Mouse (Mus musculus): ENCODE results near the gene Galnt14.

Galnt14 gene

DNA sequence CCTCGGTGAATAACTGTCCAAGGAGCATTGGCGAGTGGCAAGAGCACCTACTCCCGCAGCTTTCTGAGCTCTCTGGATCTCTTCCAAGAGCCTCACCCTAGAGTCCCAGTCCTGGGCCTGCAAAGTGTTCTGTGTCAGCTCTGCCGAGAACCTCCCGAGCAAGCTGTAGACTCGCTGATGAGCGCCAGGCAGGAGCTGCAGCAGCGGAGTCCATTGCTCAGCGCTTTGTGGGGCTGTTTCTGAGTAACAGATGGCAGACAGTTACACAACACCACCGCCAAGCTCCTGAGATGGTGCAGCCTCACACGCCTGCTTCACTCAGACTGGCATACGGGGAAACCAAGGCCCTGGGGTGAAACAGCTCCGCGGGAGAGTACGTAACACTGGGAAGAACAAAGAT is 1.7 kb upstream of the Galnt14 start:
- H3K36me3 ChIP-seq (ENCODE audit: insufficient read depth, low read length): no peaks in the 10 kb centered on the region
- H3K4me1 ChIP-seq (replicated peaks; ENCODE audit: low read depth, low read length): peaks cover 3% of the 10 kb centered on the region; the same call in 1 of the 2 replicates
- H3K27me3 ChIP-seq (ENCODE audit: insufficient read depth, low read length): peaks cover 70% of the 10 kb centered on the region
- no peak for TF ChIP-seq NANOG (IDR thresholded peaks at IDR 0.05; ENCODE audit: borderline replicate concordance, low read length)
- TF ChIP-seq CTCF (conservative IDR thresholded peaks at IDR 0.05; ENCODE audit: low read length): no peak
- no peak for TF ChIP-seq POU5F1 (IDR thresholded peaks at IDR 0.05; ENCODE audit: borderline replicate concordance, low read length)
- H3K4me3 ChIP-seq (replicated peaks; ENCODE audit: low read length): no peak overlapping the region
- H3K9me3 ChIP-seq (ENCODE audit: low read length): peaks cover 4% of the 10 kb centered on the region

DNA sequence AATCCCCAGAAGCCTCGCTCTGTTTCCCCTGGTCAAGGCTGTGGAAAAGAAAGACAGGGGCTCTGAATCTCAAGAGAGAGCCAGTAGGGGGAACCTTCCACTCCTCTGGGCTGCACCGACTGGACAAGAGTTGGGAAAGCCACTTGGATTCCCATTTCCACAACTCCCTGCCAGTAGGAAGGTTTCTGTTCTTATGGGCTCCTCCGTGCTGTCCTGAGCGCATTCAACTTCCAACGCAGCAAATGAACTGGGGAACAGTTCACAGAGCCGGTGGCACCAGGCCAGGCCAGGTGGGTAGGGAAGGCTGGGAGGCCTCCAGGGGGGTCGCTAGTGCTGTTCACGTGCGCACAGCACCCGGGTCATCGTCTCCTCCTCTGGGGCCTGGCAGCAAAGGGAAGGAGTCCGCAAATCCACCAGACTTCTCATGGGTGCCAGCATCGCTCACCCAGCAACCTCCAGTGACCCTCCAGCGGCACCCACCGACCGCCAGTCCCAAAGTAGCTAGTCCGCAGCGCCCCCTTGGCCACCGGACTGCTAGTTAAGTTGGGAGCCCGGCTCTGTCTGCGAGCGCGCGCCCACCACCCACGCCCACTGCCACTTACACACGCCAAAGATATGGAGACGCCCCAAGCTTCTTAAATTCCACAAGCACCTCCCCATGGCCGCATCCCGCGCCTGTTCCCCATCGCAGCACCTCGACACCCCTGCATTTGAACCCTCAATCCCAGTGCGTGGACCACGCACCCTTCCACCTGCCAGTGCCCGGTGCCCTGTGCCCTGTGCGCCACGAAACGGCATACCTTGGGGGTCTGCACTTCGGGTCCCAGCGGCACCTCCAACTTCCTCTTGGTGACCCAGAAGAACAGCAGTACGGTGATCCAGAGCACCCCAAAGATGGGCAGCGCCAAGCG is 867 bp downstream of the Galnt14 start:
- Histone ChIP-seq H3K4me3 (replicated peaks; ENCODE audit: low read length) (peak overlapping the region; percentile 84), H3K4me1 (replicated peaks; ENCODE audit: low read depth, low read length) (peaks cover 3% of the 10 kb centered on the region; the same call in 1 of the 2 replicates), H3K27me3 (ENCODE audit: insufficient read depth, low read length) (peaks cover 76% of the 10 kb centered on the region), H3K36me3 (ENCODE audit: insufficient read depth, low read length) (no peaks in the 10 kb centered on the region), H3K9me3 (ENCODE audit: low read length) (peaks cover 9% of the 10 kb centered on the region)
- TF ChIP-seq NANOG (IDR thresholded peaks at IDR 0.05; ENCODE audit: borderline replicate concordance, low read length) (no peak), POU5F1 (IDR thresholded peaks at IDR 0.05; ENCODE audit: borderline replicate concordance, low read length) (no peak), CTCF (conservative IDR thresholded peaks at IDR 0.05; ENCODE audit: low read length) (no peak)

DNA sequence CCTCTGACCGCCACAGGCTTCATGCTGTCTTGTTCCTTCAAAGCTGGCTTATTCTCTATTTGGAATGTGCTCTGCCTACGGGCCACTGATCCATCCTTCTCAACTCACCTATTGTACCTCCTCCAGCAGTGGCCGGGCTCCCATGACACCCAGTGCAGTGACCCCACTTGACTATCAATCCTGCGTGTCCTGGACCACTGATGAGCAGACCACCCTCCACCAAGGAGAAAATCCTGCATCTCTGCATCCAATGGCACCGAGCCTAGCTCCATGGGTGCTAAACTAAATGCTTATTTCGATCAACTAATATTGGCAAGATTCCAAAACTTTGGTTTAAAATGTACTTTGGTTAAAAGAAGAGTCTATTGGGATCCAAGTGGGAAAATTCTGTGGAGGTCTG is 1.8 kb downstream of the Galnt14 start:
- peaks cover 71% of the 10 kb centered on the region for H3K27me3 ChIP-seq (ENCODE audit: insufficient read depth, low read length)
- no peak for TF ChIP-seq NANOG (IDR thresholded peaks at IDR 0.05; ENCODE audit: borderline replicate concordance, low read length)
- TF ChIP-seq POU5F1 (IDR thresholded peaks at IDR 0.05; ENCODE audit: borderline replicate concordance, low read length): no peak
- TF ChIP-seq CTCF (conservative IDR thresholded peaks at IDR 0.05; ENCODE audit: low read length): no peak

GRCm38 (mm10) chr17:73703571-73703970 is 6.7 kb downstream of the Galnt14 start:
- Histone ChIP-seq H3K9me3 (ENCODE audit: low read length) (peaks cover 9% of the 10 kb centered on the region), H3K4me3 (replicated peaks; ENCODE audit: low read length) (no peak overlapping the region), H3K4me1 (replicated peaks; ENCODE audit: low read depth, low read length) (no peaks in the 10 kb centered on the region), H3K27me3 (ENCODE audit: insufficient read depth, low read length) (peaks cover 26% of the 10 kb centered on the region), H3K36me3 (ENCODE audit: insufficient read depth, low read length) (no peaks in the 10 kb centered on the region)
- TF ChIP-seq NANOG (IDR thresholded peaks at IDR 0.05; ENCODE audit: borderline replicate concordance, low read length) (no peak), CTCF (conservative IDR thresholded peaks at IDR 0.05; ENCODE audit: low read length) (no peak), POU5F1 (IDR thresholded peaks at IDR 0.05; ENCODE audit: borderline replicate concordance, low read length) (no peak)

More for the DNA sequence above, 1.8 kb downstream of the Galnt14 start:
- H3K4me3 ChIP-seq (replicated peaks; ENCODE audit: low read length): no peak overlapping the region
- H3K9me3 ChIP-seq (ENCODE audit: low read length): peaks cover 9% of the 10 kb centered on the region
- no peaks in the 10 kb centered on the region for H3K36me3 ChIP-seq (ENCODE audit: insufficient read depth, low read length)
- peaks cover 3% of the 10 kb centered on the region; the same call in 1 of the 2 replicates for H3K4me1 ChIP-seq (replicated peaks; ENCODE audit: low read depth, low read length)

DNA sequence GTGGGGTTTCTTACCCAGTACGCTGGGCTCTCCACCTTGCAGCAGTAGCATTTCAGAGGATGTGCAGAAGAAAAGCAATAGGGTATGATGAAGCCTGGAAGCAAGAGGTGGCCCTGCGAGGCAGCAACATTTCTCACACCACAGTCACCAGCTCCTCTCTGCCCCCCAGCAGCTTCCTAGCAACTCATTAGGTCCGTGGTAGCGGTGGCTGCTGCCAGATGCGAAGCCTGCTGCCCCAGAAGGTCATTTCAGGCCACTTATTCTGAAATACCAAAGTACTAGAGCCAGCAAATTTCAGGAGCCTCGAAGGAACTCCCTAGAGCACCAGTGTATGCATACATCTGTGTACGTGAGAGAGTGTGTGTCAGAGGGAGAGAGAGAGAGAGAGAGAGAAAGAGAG is 9.2 kb downstream of the Galnt14 start:
- no peaks in the 10 kb centered on the region for H3K4me1 ChIP-seq (replicated peaks; ENCODE audit: low read depth, low read length)
- TF ChIP-seq POU5F1 (IDR thresholded peaks at IDR 0.05; ENCODE audit: borderline replicate concordance, low read length) (no peak), NANOG (IDR thresholded peaks at IDR 0.05; ENCODE audit: borderline replicate concordance, low read length) (no peak), CTCF (conservative IDR thresholded peaks at IDR 0.05; ENCODE audit: low read length) (no peak)

GRCm38 (mm10) chr17:73699881-73700280 is 10.4 kb downstream of the Galnt14 start:
- no peaks in the 10 kb centered on the region for H3K4me1 ChIP-seq (replicated peaks; ENCODE audit: low read depth, low read length)
- no peaks in the 10 kb centered on the region for H3K36me3 ChIP-seq (ENCODE audit: insufficient read depth, low read length)
- 0 out of 2 replicates have a peak, but pooled peaks cover 4% of the 10 kb centered on the region for H3K27me3 ChIP-seq (ENCODE audit: insufficient read depth, low read length)
- H3K4me3 ChIP-seq (replicated peaks; ENCODE audit: low read length): no peak overlapping the region
- H3K9me3 ChIP-seq (ENCODE audit: low read length): no peaks in the 10 kb centered on the region; the same call in 1 of the 2 replicates
- no peak for TF ChIP-seq NANOG (IDR thresholded peaks at IDR 0.05; ENCODE audit: borderline replicate concordance, low read length)
- no peak for TF ChIP-seq CTCF (conservative IDR thresholded peaks at IDR 0.05; ENCODE audit: low read length)
- TF ChIP-seq POU5F1 (IDR thresholded peaks at IDR 0.05; ENCODE audit: borderline replicate concordance, low read length): no peak

More for the DNA sequence above, 9.2 kb downstream of the Galnt14 start:
- Histone ChIP-seq H3K36me3 (ENCODE audit: insufficient read depth, low read length) (no peaks in the 10 kb centered on the region), H3K9me3 (ENCODE audit: low read length) (no peaks in the 10 kb centered on the region; the same call in 1 of the 2 replicates), H3K27me3 (ENCODE audit: insufficient read depth, low read length) (peaks cover 5% of the 10 kb centered on the region; the same call in 1 of the 2 replicates), H3K4me3 (replicated peaks; ENCODE audit: low read length) (no peak overlapping the region)

GRCm38 (mm10) chr17:73694206-73694952 is 15.9 kb downstream of the Galnt14 start:
- TF ChIP-seq POU5F1 (IDR thresholded peaks at IDR 0.05; ENCODE audit: borderline replicate concordance, low read length) (no peak), NANOG (IDR thresholded peaks at IDR 0.05; ENCODE audit: borderline replicate concordance, low read length) (no peak), CTCF (conservative IDR thresholded peaks at IDR 0.05; ENCODE audit: low read length) (no peak)
- Histone ChIP-seq H3K4me1 (replicated peaks; ENCODE audit: low read depth, low read length) (no peaks in the 10 kb centered on the region), H3K9me3 (ENCODE audit: low read length) (no peaks in the 10 kb centered on the region; the same call in 1 of the 2 replicates), H3K4me3 (replicated peaks; ENCODE audit: low read length) (no peak overlapping the region), H3K27me3 (ENCODE audit: insufficient read depth, low read length) (no peaks in the 10 kb centered on the region), H3K36me3 (ENCODE audit: insufficient read depth, low read length) (no peaks in the 10 kb centered on the region)

- H3K36me3 ChIP-seq (ENCODE audit: insufficient read depth, low read length): no peaks in the 10 kb centered on the region
- TF ChIP-seq CTCF (conservative IDR thresholded peaks at IDR 0.05; ENCODE audit: low read length): no peak
- no peak for TF ChIP-seq NANOG (IDR thresholded peaks at IDR 0.05; ENCODE audit: borderline replicate concordance, low read length)
- no peak for TF ChIP-seq POU5F1 (IDR thresholded peaks at IDR 0.05; ENCODE audit: borderline replicate concordance, low read length)
- H3K9me3 ChIP-seq (ENCODE audit: low read length): no peaks in the 10 kb centered on the region
- no peak overlapping the region for H3K4me3 ChIP-seq (replicated peaks; ENCODE audit: low read length)
- H3K27me3 ChIP-seq (ENCODE audit: insufficient read depth, low read length): no peaks in the 10 kb centered on the region
- no peaks in the 10 kb centered on the region for H3K4me1 ChIP-seq (replicated peaks; ENCODE audit: low read depth, low read length)
Measured at GRCm38 (mm10) chr17:73688261-73688660, 22.0 kb downstream of the Galnt14 start.

All from E14TG2a.4 (cell line).